Mouse (Mus musculus): ENCODE results near the gene Trpc7. TPM values are rescaled to one million over a fixed set of nuclear protein-coding genes. Genes with fewer than 3 reads are reported as not detected.

Gene Trpc7
- polyA plus RNA-seq, 1 experiment from 2014 or later = 1.5 TPM

- H3K4me2 ChIP-seq (ENCODE audit: low read length) = no peak overlapping the region
- no peaks in the 10 kb centered on the region for H3K36me3 ChIP-seq (ENCODE audit: control insufficient read depth, insufficient read depth, low read length)
- no peak overlapping the region for H3K27ac ChIP-seq (ENCODE audit: low read depth, low read length)
- no peaks in the 10 kb centered on the region for H3K4me1 ChIP-seq (ENCODE audit: control insufficient read depth, insufficient read depth, low read length)
- 75% methylated on average over 5 of the region's 5 CpGs for WGBS
- no peaks in the 10 kb centered on the region for H3K27me3 ChIP-seq (replicated peaks; ENCODE audit: control insufficient read depth, insufficient read depth, low read length)
- ATAC-seq (no peak), DNase-seq (ENCODE audit: low spot score) (no peak)
- H3K9me3 ChIP-seq (replicated peaks; ENCODE audit: control insufficient read depth, low read length) = no peaks in the 10 kb centered on the region
- H3K4me3 ChIP-seq (ENCODE audit: low read depth, low read length) = 0 out of 2 replicates have a peak overlapping the region, but pooled peaks have one; percentile 1
- H3K9ac ChIP-seq (ENCODE audit: low read length) = no peak overlapping the region
These were observed 1.2 kb downstream of the Trpc7 start for GRCm38 (mm10) chr13:56894543-56894942.

- no peaks in the 10 kb centered on the region for H3K9me3 ChIP-seq (replicated peaks; ENCODE audit: control insufficient read depth, low read length)
- H3K4me2 ChIP-seq (ENCODE audit: low read length) = no peak overlapping the region
- H3K4me1 ChIP-seq (ENCODE audit: control insufficient read depth, insufficient read depth, low read length) = no peaks in the 10 kb centered on the region
- H3K9ac ChIP-seq (ENCODE audit: low read length) = no peak overlapping the region
- ATAC-seq (no peak), DNase-seq (ENCODE audit: low spot score) (no peak)
- H3K27ac ChIP-seq (ENCODE audit: low read depth, low read length) = no peak overlapping the region
- H3K36me3 ChIP-seq (ENCODE audit: control insufficient read depth, insufficient read depth, low read length) = no peaks in the 10 kb centered on the region
- no peaks in the 10 kb centered on the region for H3K27me3 ChIP-seq (replicated peaks; ENCODE audit: control insufficient read depth, insufficient read depth, low read length)
- WGBS = 64% methylated on average over 7 of the region's 7 CpGs
- no peak overlapping the region for H3K4me3 ChIP-seq (ENCODE audit: low read depth, low read length)
These were observed 5.9 kb downstream of the Trpc7 start for GRCm38 (mm10) chr13:56889888-56890287.

- no peaks in the 10 kb centered on the region for H3K27me3 ChIP-seq (replicated peaks; ENCODE audit: control insufficient read depth, insufficient read depth, low read length)
- no peak overlapping the region for H3K4me2 ChIP-seq (ENCODE audit: low read length)
- H3K4me1 ChIP-seq (ENCODE audit: control insufficient read depth, insufficient read depth, low read length) = no peaks in the 10 kb centered on the region
- WGBS = 84% methylated on average over 12 of the region's 12 CpGs
- H3K27ac ChIP-seq (ENCODE audit: low read depth, low read length) = no peak overlapping the region
- no peaks in the 10 kb centered on the region for H3K9me3 ChIP-seq (replicated peaks; ENCODE audit: control insufficient read depth, low read length)
- no peak overlapping the region for H3K4me3 ChIP-seq (ENCODE audit: low read depth, low read length)
- no peak overlapping the region; the same call in 1 of the 2 replicates for H3K9ac ChIP-seq (ENCODE audit: low read length)
- no peaks in the 10 kb centered on the region for H3K36me3 ChIP-seq (ENCODE audit: control insufficient read depth, insufficient read depth, low read length)
- DNase-seq (ENCODE audit: low spot score) (no peak), ATAC-seq (no peak)
These were observed 12.9 kb downstream of the Trpc7 start for GRCm38 (mm10) chr13:56882931-56883330.

GRCm38 (mm10) chr13:56864567-56864966, 31.2 kb downstream of the Trpc7 start:
- Histone ChIP-seq H3K4me1 (ENCODE audit: control insufficient read depth, insufficient read depth, low read length) (no peaks in the 10 kb centered on the region), H3K4me2 (ENCODE audit: low read length) (no peak overlapping the region), H3K27me3 (replicated peaks; ENCODE audit: control insufficient read depth, insufficient read depth, low read length) (no peaks in the 10 kb centered on the region), H3K4me3 (ENCODE audit: low read depth, low read length) (no peak overlapping the region), H3K9me3 (replicated peaks; ENCODE audit: control insufficient read depth, low read length) (no peaks in the 10 kb centered on the region), H3K9ac (ENCODE audit: low read length) (no peak overlapping the region), H3K36me3 (ENCODE audit: control insufficient read depth, insufficient read depth, low read length) (no peaks in the 10 kb centered on the region), H3K27ac (ENCODE audit: low read depth, low read length) (no peak overlapping the region)
- WGBS = 88% methylated on average over 6 of the region's 6 CpGs
- DNase-seq (ENCODE audit: low spot score) (no peak), ATAC-seq (no peak)

DNA sequence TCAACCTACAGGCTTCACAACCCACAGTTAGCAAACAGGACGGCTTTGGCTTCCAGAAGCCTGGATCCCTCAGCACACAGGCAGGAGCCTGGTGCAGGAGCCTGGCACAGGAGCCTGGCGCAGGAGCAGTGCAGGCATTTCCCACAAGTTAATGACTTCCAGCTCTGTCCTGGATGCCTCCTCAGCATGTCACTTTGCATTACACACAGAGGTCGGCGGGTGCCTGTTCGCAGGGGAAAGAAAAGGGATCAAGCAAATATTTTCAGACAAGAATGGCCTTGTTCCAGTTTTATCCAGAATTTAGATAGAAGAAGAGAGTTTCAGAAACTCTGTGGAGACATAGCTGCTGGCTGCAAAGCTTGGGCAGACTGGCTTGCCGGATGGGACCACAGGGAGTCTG, 33.8 kb downstream of the Trpc7 start:
- Histone ChIP-seq H3K4me2 (ENCODE audit: low read length) (no peak overlapping the region), H3K27me3 (replicated peaks; ENCODE audit: control insufficient read depth, insufficient read depth, low read length) (no peaks in the 10 kb centered on the region), H3K27ac (ENCODE audit: low read depth, low read length) (no peak overlapping the region), H3K9me3 (replicated peaks; ENCODE audit: control insufficient read depth, low read length) (no peaks in the 10 kb centered on the region), H3K36me3 (ENCODE audit: control insufficient read depth, insufficient read depth, low read length) (no peaks in the 10 kb centered on the region), H3K4me3 (ENCODE audit: low read depth, low read length) (no peak overlapping the region), H3K4me1 (ENCODE audit: control insufficient read depth, insufficient read depth, low read length) (no peaks in the 10 kb centered on the region), H3K9ac (ENCODE audit: low read length) (no peak overlapping the region)
- ATAC-seq = no peak
- DNase-seq (ENCODE audit: low spot score) = no peak
- WGBS = 68% methylated on average over 6 of the region's 6 CpGs

- ATAC-seq (no peak), DNase-seq (ENCODE audit: low spot score) (no peak)
- Histone ChIP-seq H3K4me3 (ENCODE audit: low read depth, low read length) (no peak overlapping the region), H3K27ac (ENCODE audit: low read depth, low read length) (no peak overlapping the region), H3K9ac (ENCODE audit: low read length) (no peak overlapping the region), H3K9me3 (replicated peaks; ENCODE audit: control insufficient read depth, low read length) (no peaks in the 10 kb centered on the region), H3K4me2 (ENCODE audit: low read length) (no peak overlapping the region), H3K4me1 (ENCODE audit: control insufficient read depth, insufficient read depth, low read length) (no peaks in the 10 kb centered on the region), H3K27me3 (replicated peaks; ENCODE audit: control insufficient read depth, insufficient read depth, low read length) (no peaks in the 10 kb centered on the region), H3K36me3 (ENCODE audit: control insufficient read depth, insufficient read depth, low read length) (no peaks in the 10 kb centered on the region)
- 86% methylated on average over 8 of the region's 8 CpGs for WGBS
These were observed 41.3 kb downstream of the Trpc7 start for GRCm38 (mm10) chr13:56854506-56854905.

DNA sequence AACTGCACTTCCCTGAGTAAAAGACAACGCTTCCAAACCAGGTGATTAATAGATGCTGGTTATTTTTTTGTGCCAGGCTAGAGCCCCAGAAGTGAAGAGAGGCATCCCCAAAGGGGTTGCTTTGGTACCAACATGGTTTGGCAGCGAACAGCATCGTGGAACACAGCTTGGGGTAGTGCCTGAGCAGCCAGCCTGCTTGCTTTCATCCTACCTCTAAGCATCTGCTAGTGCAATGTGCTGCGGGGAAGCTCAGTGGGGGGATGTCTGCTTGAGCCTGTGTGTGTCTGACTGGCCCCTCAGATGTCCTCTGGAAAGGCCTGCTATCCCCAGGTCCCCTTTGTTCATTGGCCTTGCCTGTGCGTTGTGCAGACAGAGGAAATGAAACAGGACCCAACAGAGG, 42.4 kb downstream of the Trpc7 start:
- H3K27me3 ChIP-seq (replicated peaks; ENCODE audit: control insufficient read depth, insufficient read depth, low read length) = no peaks in the 10 kb centered on the region
- peak; percentile 33 for DNase-seq (ENCODE audit: low spot score)
- H3K9me3 ChIP-seq (replicated peaks; ENCODE audit: control insufficient read depth, low read length) = no peaks in the 10 kb centered on the region
- H3K4me2 ChIP-seq (ENCODE audit: low read length) = no peak overlapping the region
- H3K36me3 ChIP-seq (ENCODE audit: control insufficient read depth, insufficient read depth, low read length) = no peaks in the 10 kb centered on the region
- H3K4me3 ChIP-seq (ENCODE audit: low read depth, low read length) = no peak overlapping the region
- no peak overlapping the region for H3K27ac ChIP-seq (ENCODE audit: low read depth, low read length)
- WGBS = 44% methylated on average over 5 of the region's 5 CpGs
- no peak overlapping the region for H3K9ac ChIP-seq (ENCODE audit: low read length)
- ATAC-seq = 0 out of 2 replicates have a peak, but pooled peaks have one; percentile 23
- H3K4me1 ChIP-seq (ENCODE audit: control insufficient read depth, insufficient read depth, low read length) = no peaks in the 10 kb centered on the region

DNA sequence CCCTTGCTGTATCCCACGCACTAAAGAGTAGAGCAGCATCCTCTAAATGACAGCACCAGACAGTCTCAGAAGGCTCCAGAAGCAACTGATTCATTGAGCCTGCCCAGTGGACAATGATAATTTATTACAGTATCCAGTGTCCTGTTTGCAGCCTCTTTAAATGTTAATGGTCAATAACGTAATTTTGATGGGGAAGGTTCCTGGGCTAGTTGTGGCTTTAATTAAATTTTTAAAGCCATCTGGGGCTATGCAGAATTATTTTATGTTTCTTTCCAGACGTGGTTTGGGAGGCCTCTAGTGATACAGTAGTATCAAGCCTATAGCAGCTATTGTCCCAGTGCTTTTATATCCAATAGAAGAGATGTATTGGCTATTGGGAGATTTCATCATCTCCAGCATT, 49.9 kb downstream of the Trpc7 start:
- Histone ChIP-seq H3K4me3 (ENCODE audit: low read depth, low read length) (no peak overlapping the region), H3K4me2 (ENCODE audit: low read length) (no peak overlapping the region), H3K9me3 (replicated peaks; ENCODE audit: control insufficient read depth, low read length) (no peaks in the 10 kb centered on the region; the same call in 1 of the 2 replicates), H3K27me3 (replicated peaks; ENCODE audit: control insufficient read depth, insufficient read depth, low read length) (no peaks in the 10 kb centered on the region), H3K27ac (ENCODE audit: low read depth, low read length) (no peak overlapping the region), H3K9ac (ENCODE audit: low read length) (no peak overlapping the region), H3K4me1 (ENCODE audit: control insufficient read depth, insufficient read depth, low read length) (no peaks in the 10 kb centered on the region), H3K36me3 (ENCODE audit: control insufficient read depth, insufficient read depth, low read length) (no peaks in the 10 kb centered on the region)
- no peak for ATAC-seq
- DNase-seq (ENCODE audit: low spot score) = no peak
- WGBS = 86% methylated on average over 3 of the region's 3 CpGs

GRCm38 (mm10) chr13:56815471-56815870, 80.3 kb downstream of the Trpc7 start:
- H3K9ac ChIP-seq (ENCODE audit: low read length) = no peak overlapping the region
- H3K27ac ChIP-seq (ENCODE audit: low read depth, low read length) = no peak overlapping the region
- no peaks in the 10 kb centered on the region for H3K4me1 ChIP-seq (ENCODE audit: control insufficient read depth, insufficient read depth, low read length)
- DNase-seq (ENCODE audit: low spot score) (no peak), ATAC-seq (no peak)
- H3K36me3 ChIP-seq (ENCODE audit: control insufficient read depth, insufficient read depth, low read length) = no peaks in the 10 kb centered on the region
- no peak overlapping the region for H3K4me2 ChIP-seq (ENCODE audit: low read length)
- H3K9me3 ChIP-seq (replicated peaks; ENCODE audit: control insufficient read depth, low read length) = no peaks in the 10 kb centered on the region
- no peaks in the 10 kb centered on the region for H3K27me3 ChIP-seq (replicated peaks; ENCODE audit: control insufficient read depth, insufficient read depth, low read length)
- no peak overlapping the region for H3K4me3 ChIP-seq (ENCODE audit: low read depth, low read length)
- 92% methylated on average over 12 of the region's 12 CpGs for WGBS

All from forebrain, embryonic 14.5 days (tissue).